Mouse (Mus musculus) MEL (cell line): ENCODE data around the gene Gm7694.

ENCODE experiments used
- MAFK ChIP-seq: IDR thresholded peaks from 2 replicates; pipeline ENCODE4 v1.6.1; 2011; ENCODE audit warnings: low read depth, mild to moderate bottlenecking, low read length, improper control_type of control experiment, borderline replicate concordance
- POLR2A ChIP-seq, 2 experiments: IDR thresholded peaks; 2 replicates each; pipeline ENCODE4 v1.6.1; 2011 to 2012; ENCODE audit warnings: low read length in 2 of 2, mild to moderate bottlenecking in 2 of 2, control low read depth in 1 of 2, improper control_type of control experiment in 1 of 2, low read depth in 1 of 2, moderate library complexity in 1 of 2; ENCODE audit not compliant: control insufficient read depth in 1 of 2, insufficient read depth in 1 of 2, poor library complexity in 1 of 2

- TF ChIP-seq MAFK (no peak), POLR2A (IDR thresholded peaks at IDR 0.05; ENCODE audit: control insufficient read depth in 1 of 2, insufficient read depth in 1 of 2, low read depth in 1 of 2, low read length in 2 of 2, poor library complexity in 1 of 2) (no peak)
Observed at GRCm38 (mm10) chr1:170302456-170302855, 3.7 kb downstream of the Gm7694 start.
